Mouse (Mus musculus): Measurements from ENCODE around the gene Gm43518.

GRCm38 (mm10) chr5:123981250-123981554 is 54.0 kb downstream of the Gm43518 start:
- TF ChIP-seq CTCF (IDR thresholded peaks at IDR 0.05; ENCODE audit: low read depth) (no peak), EP300 (optimal IDR thresholded peaks at IDR 0.05) (no peak)

All from stomach, postnatal 0 days (tissue).